Mouse (Mus musculus) kidney, postnatal 36 days (tissue): Measurements from ENCODE around the gene Gm49342.
"Not testable (repeated sequence)": the region's sequence is repeated elsewhere in the genome, so short reads cannot be mapped to it uniquely, and the experiment has no call there.

ENCODE experiments used
- DNase-seq, 2 experiments: peaks; one replicate each; pipeline ENCODE4 v3.0.0; 2021 to 2022; ENCODE audit warnings: mixed read lengths in 2 of 2

The Gm49342 gene

DNA sequence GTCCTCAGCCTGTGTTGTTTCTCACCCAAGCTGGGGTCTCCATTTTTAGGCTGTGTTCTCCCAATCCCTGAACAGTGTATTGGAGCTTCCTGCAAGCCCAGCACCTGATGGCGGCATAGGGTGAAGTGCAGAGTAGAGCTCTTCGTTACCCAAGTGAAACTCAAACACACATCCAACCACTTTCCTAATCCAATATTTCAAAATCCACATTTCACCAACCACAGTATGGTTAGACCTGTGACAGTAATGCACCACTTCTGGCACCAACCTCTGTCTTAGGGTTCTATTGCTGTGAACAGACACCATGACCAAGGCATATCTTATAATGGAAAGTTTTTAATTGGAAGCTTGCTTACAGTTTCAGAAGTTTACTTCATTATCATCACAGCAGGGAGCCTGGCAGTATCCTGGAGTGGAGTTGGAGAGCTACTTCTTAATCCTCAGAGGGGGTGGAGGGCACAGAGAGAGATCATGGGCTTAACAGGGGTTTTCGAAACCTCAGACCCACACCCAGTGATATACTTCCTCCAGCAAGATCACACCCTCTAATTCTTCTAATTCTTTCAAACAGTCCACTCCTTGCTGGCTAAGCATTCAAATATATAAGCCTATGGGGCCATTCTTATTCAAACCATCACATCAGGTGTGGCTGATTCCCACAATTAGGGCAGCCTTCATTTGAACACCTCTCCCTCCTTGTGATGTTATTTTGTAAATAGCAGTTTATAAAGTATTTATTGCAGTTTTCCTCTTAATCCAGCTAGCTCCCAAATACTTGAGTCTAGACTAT lies 6.0 kb upstream of the Gm49342 start:
- DNase-seq: no peak

DNA sequence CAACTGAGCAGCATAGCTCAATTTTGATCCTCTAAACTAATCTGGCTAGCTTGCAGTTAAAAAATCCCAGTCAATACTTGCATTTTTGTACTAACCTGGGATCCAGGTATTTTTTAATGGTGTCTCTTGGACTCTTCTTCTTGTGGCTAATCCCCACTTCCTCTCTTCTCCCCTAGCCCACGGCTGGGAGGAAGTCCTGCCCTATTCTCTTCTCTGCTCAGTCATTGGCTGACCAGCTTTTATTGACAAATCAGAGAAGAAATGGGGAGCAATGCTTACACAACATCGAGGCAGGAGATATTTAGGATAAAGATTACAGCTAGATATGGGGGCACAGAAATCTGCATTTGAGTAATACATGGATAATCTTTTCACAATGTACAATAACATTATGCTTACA lies 5.4 kb upstream of the Gm49342 start:
- no peak for DNase-seq

DNA sequence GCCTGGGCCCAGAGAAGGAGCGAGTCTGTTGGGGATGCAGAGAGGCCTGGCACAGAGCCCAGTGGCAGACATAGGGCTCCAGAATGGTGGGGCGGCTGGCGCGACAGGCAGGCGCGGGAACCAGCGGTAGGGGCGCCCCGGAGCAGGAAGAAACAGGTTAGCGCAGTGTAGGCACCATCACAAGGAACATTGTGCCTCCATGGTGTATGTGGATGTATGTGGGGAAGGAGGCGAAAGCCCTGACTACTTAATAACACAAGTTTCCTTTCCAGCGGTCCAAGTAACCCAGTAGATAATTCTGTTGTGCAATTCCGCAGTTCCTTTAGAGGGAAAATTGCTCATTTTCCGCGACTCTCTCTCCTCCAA lies 334 bp downstream of the Gm49342 start:
- peak in 1 of 2 experiments; percentile 56 for DNase-seq

DNA sequence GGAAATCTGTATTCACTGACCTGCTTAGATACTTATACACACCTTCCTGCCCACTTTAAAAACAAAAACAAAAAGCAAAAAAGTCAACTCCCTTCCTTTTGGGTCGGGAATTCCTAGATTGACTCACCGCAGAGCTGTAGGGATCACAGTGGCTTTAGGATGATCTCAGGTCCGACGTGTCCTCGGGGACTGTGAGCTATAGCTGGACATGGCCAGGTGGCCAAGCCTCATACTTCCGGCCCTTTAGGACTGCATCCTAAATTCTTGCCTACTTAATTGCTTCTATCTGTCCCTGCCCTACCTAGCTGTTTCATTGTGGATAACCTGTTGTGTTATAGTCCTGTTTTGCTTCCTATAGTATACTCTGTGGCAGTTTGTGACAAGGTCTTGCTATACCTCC lies 764 bp downstream of the Gm49342 start:
- DNase-seq: not testable (repeated sequence)

- DNase-seq: not testable (repeated sequence)
These were observed 1.2 kb downstream of the Gm49342 start for GRCm38 (mm10) chr14:50945526-50945925.

- no peak for DNase-seq
These were observed 11.2 kb downstream of the Gm49342 start for GRCm38 (mm10) chr14:50955487-50955886.

DNA sequence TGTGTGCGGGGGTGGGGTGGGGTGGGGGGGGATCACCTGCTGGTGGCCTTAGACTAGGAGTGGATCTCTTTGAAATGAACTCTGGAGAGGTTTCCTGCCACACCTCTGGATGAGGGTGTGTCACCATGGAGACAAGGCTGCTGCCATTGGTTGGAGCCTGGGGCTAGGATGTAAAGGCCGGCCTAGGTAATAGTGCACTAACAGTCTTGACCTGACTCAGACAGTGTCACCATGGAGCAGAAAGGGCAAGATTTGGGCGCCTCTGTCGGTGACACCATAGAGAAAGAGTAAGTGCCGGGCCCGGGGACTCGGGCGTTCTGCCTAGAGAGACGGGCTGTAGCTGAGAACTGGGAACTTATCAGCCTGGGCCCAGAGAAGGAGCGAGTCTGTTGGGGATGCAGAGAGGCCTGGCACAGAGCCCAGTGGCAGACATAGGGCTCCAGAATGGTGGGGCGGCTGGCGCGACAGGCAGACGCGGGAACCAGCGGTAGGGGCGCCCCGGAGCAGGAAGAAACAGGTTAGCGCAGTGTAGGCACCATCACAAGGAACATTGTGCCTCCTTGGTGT lies 11.7 kb downstream of the Gm49342 start, which contains the start of gene Pnp2:
TSS of gene Pnp2 (plus strand) at position 51 of the 567 bp plus-strand sequence.
- peak; percentile 51 to 72 for DNase-seq

- DNase-seq: not testable (repeated sequence)
These were observed 12.4 kb downstream of the Gm49342 start for GRCm38 (mm10) chr14:50956724-50957123.

DNA sequence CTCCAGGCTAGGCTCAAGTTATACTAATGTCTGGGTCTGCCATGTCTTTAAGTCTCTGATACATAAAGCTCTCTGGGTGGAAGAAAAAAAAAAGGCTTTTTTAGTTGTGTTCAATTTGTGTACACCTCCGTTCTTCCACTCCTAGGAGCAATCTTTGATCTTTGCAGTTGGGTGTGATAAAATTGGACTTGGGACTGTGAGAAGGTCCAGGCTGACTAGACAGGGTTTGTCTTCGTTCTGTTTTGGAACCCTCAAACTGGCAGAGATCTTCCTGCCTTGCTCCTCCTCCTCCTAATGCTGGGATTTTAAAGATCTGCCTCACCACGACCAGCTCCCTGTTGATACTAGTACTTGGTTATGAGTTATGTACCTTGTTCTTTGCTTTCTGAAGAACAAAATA lies 12.8 kb downstream of the Gm49342 start:
- DNase-seq: not testable (repeated sequence)

DNA sequence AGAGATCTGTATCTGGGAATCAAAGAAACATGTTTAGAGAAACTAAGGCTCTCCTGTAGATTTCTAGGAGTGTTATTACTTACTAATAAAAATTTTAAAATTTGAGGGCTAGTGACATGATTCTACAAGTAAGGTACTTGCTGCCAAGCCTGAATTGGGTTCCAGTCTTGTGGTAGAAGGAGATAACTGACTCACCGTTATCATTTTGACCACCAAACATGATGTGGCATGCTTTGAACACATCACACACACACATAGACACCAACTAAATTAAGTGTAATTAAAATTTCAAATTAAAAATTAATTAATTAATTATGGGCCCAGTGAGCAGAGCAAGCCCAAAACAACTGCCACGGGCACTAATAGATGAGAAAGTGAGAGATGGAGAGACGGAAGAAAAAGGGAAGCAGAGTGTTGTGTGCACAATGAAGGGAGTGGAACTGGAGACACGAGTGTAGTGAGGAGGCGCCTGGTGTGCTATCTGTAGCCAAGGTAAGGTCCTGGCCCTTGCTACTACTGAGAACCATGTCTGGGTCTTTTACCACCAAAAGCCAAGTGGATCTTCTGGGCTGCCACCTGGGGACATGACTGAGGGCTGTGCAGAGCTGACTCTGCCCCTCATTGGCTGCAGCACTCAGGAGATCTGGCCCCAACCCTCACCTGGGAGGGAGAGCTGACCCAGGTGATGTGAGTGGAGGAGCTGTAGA lies 14.1 kb downstream of the Gm49342 start:
- DNase-seq: not testable (repeated sequence)

- no peak for DNase-seq
These were observed 24.1 kb downstream of the Gm49342 start for GRCm38 (mm10) chr14:50968216-50968980.

GRCm38 (mm10) chr14:50969041-50969440 lies 24.7 kb downstream of the Gm49342 start:
- DNase-seq: no peak

DNA sequence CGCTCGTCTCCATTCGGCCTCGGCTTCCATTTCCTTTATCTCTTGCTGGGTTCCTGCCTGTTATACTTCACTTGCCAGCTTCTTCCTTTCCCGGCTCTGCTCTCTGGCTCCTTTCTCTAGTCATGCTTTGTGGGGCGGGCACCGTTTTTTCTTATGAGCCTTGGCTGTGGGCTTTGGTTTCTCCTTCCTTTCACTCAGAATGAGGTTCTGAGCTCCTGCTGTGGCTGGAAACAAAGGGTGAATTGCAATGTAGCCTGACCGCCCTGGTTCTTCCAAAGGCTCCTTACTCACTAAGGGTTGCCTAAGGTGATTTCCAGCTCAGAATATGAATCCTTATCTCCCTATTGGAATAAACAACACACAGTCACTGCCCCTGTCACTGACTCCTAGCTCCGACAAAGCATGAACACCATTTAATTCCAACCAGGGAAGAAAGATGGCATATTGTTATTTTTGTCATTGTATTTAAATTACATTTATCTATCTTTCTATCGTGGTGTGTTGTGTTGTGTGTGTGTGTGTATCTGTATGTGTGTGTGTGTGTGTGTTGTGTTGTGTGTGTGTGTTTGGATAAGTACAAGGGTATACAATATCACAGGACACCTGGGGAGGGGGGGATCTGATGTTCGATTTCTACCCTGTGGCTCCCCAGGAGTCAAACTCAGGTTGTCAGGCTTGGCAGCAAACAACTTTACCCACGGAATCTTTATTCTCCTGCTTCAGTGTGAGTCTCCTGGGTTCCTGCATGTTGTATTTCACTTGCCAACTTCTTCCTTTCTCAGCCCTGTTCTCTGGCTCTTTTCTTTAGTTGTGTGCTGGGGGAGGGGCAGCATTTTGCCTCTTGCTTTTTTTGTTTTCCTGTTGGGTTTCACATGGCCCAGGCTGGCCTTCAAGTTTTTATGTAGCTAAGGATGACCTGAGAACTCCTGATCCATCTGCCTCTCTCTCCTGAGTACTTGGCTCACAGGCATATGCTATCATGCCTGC lies 25.5 kb downstream of the Gm49342 start:
- no peak for DNase-seq

GRCm38 (mm10) chr14:50970822-50971221 lies 26.5 kb downstream of the Gm49342 start:
- DNase-seq: no peak

GRCm38 (mm10) chr14:50973054-50973453 lies 28.7 kb downstream of the Gm49342 start:
- not testable (repeated sequence) for DNase-seq

- no peak for DNase-seq
These were observed 29.4 kb downstream of the Gm49342 start for GRCm38 (mm10) chr14:50973700-50974099.

GRCm38 (mm10) chr14:50975001-50975400 lies 30.7 kb downstream of the Gm49342 start:
- DNase-seq: no peak

- peak; percentile 50 to 54 for DNase-seq
These were observed 32.4 kb downstream of the Gm49342 start for GRCm38 (mm10) chr14:50976674-50977073.

DNA sequence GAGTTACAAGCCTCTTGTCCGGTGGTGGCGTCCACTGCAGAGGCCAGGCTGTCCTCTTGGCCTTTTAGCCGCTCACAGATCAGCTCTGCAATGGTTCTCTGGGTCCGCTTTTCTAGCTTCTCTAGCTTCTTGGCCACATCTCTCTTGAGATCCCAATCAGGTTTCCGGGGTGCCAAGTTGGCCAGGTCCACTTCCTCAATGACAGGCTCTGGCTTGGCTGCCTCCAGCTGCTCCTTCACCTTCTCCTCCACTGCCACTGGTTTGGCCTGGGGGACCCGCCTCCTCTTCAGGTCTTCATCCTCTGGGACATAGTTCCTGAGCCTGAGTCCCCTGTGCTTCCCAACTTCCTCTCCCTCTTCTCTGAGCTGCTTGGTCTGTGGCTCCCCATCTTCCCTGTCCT lies 34.1 kb downstream of the Gm49342 start:
- not testable (repeated sequence) for DNase-seq

DNA sequence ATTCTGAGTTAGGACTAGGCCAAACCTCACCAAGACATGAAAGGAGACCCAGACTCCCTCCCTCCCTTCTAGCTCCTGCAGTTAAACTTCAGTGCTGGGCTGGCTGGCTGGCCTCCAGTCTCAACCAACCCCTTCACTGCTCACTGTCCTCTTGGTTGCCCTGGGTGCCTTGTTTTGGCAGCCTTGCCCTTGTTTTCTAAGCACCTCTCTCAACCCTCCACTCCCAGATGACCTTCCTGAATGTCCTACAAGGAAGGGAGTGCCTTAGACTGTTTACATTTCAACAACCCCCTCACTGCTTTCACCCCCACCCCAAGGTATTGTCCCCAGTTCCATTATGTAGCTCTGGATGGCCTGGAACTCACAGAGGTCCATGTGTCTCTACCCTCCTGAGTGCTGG lies 35.3 kb downstream of the Gm49342 start:
- peak; percentile 52 to 58 for DNase-seq

GRCm38 (mm10) chr14:50981207-50981606 lies 36.9 kb downstream of the Gm49342 start:
- no peak for DNase-seq

DNA sequence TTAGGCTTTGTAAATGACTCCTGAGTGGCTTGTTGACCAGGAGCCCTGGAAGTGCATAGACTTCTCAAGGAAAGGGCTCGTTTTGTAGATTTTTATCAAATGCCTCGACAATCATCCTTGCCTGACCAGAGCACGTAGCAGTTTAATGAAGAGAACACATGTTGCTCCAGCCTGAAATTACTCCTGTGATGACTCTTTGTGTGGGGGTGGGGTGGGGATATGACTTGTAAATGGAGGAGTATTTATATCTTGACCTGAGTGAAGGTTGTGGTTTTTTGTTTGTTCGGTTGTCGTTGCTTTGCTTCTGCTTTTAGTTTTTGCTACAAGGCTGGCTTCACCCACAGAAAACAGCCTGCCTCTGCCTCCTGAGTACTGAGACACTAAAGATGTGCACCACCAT lies 37.5 kb downstream of the Gm49342 start:
- DNase-seq: no peak
